Mouse (Mus musculus) cerebellum, adult 11 months (tissue): ENCODE data around the gene Dnah8.

ENCODE experiments used
- DNase-seq: peaks from one replicate; pipeline ENCODE4 v3.0.0; 2022

The Dnah8 gene

DNA sequence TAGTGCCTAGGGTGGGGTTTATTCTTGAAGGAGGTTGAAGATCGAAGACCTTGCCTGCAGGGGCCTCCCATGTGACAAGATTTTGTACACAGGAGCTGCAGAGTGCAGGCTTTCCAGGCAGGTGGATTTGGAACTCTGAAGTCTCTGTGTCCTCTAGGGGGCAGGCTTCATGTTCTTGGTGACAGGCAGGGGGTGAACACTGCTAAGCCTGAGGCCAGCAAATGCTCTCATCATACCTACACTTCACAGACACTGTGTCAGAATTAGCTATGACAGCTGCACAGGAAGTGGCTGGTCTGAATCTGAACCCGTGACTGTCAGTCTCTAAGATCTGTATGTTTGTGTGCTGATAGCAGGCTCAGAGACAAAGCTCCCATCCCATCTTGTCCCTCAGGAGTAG lies 268.6 kb downstream of the Dnah8 start:
- DNase-seq: no peak

DNA sequence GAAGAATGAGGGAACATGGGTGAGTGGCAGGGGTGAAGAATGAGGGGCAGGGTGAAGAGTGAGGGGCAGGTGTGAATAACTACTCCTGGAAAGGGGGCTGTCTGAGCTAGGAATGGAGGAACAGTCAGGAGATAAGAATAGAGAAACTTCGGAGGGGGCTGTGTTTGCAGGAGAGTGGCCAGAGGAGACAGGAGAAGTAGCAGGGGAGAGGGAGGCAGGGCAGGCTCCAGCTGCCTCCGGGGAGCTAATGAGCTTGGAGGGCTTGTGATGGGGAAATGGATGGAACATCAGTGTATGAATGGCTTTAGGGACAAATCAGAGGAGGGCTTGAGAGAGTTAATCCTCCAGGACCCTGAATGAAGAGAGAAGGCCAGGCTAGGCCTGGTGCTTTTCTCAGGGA lies 272.9 kb downstream of the Dnah8 start:
- no peak for DNase-seq

DNA sequence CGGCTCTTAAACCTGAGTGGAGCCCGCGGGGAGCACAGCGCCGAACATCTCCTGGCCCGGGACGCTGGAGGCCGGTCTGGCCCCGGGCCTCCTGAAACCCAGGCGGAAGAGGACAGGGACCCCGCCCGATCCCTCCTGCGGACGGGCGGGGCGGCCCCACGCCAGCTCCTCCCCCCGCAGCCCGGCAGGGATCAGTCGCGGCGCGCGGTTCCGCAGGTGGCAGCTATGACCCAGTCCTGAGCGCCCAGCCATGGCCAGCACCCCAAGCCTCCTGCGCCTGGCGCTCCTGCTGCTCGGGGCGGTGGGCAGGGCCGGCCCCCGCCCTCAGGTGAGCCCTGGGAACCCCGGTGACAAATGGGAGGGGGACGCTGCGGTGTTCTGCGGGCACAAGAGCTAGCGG lies 277.5 kb downstream of the Dnah8 start, which contains the start of gene Glp1r:
Gene Glp1r, plus strand, starts transcription at position 191 of the 400 bp plus-strand sequence.
- no peak for DNase-seq

DNA sequence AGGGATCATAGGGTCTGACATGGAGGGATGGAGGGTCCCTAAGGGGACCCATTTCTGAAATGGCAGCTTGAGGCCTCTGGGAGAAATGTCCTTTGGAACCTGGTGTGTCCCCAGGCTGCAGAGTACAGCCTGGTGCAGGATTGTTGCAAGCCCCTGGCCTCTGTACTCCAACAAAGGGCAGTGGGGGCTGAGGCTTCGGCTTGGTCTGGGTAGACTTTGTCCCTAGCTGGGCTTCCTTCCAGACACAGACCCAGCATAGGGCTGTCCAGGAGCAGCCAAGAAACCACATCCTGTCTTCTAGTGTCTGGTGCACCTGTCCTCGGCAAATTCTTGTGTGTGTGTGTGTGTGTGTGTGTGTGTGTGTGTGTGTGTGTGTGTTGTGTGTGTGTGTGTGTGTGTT lies 279.9 kb downstream of the Dnah8 start:
- no peak for DNase-seq

DNA sequence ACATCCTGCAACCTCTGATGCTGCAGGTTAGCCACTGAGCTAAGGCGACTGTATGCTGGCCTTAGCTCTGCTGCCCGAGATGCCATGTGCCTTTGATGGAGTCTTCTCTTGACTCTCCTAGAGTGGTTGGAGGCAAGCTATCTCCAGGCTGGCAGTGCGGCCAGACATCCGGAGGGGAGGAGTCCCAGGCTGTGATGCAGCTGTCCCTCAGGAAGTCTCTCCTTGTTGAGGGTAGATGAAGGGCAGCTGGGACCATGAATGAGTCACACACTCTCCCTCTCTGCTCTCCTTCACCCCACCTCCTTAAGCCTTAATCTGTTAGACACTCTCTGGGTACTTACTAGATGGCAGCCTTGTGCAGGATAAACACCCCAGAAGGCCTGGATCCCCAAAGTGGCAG lies 283.4 kb downstream of the Dnah8 start:
- DNase-seq: no peak

DNA sequence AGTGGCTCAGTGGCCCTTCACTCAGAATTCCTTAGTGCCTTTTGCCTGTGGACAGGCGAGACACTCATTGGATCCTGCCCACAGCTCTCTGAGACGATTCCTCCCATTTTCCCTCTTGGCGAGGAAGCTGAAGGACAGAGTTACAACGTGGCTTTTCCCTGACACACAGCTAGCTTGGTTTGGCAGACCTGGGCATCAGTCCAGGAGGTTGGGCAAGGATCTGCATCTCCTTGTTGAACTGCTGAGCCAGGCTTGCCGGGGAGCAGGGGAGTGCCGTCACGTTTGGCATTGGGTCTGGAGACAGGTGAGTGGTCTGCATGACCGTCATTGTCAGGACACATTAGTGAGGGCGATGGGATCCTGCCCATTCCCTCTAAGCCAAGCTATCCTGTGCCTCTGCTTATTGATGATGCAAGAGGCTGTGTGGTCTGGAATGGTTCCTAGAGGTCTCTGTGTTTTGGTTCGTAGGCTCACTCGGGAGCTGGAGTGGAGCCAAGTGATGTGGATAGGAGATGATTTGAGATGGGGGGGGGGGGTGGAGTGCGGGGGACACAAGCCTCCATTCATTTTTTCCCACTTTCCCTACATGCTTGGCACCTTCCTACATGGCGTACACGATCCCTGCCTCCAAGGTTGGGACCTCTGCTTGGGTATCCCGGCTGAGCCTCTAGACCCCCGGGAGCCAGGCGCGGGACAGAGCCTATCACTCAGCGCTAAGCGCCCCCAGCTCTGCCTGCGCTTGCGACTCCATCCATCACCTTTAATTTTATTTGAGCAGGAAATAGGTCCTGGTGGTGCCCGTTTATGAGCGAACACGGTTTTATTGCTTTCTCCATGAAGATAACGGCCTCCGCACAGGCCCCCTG lies 286.9 kb downstream of the Dnah8 start:
- DNase-seq: peak; percentile 8

DNA sequence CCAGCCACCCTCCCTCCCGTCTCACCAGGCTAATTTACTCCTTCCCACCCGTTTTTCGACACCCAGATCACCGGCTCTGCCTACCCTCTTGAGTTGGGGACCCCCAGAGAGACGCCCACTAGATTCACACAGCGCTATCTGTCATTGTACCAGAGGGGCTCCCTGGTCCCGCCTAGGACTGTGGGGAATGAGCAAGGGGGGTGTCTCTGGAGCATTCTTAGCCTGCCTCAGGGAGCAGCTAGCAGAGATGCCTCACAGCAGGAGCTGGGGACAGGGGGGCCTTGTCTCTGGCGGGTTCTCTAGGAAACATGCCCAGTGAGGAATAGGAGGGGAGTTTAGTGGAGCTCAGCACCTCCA lies 287.6 kb downstream of the Dnah8 start:
- no peak for DNase-seq

DNA sequence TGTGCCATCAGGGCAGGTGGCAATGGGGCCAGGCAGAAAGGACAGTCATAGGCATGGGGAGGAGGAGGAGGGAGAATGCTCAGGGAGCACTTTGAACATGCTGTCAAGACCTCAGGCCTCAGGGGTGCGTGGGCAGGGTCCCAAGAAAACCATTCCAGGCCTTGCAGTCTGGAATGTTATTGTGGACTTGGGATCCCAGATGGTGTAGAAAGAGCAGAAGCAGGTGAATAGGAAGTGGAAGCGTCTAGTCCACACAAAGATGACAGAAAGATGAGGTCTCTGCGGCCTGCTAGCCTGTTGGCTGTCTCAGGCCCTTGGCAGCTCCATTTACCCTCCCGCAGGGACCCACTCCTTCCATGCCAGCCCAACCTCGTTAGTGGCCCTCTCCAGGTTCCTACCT lies 288.4 kb downstream of the Dnah8 start:
- DNase-seq: no peak

DNA sequence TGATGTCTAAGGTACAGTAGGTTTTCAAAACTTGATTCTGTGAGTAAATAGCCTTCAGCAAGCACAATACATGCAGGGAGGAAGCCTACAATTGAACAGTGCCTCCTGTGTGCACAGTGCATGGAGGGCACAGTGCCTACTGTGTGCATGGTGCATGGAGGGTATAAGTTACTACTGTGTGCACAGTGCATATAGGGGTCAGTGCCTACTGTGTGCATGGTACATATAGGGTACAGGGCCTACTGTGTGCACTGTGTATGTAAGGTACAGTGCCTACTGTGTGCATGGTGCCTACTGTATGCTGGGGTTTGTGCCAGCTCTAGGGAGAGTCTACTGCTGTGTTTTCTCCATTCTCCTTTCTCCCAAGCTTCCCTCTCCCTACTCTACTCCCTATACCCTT lies 290.1 kb downstream of the Dnah8 start:
- no peak for DNase-seq

DNA sequence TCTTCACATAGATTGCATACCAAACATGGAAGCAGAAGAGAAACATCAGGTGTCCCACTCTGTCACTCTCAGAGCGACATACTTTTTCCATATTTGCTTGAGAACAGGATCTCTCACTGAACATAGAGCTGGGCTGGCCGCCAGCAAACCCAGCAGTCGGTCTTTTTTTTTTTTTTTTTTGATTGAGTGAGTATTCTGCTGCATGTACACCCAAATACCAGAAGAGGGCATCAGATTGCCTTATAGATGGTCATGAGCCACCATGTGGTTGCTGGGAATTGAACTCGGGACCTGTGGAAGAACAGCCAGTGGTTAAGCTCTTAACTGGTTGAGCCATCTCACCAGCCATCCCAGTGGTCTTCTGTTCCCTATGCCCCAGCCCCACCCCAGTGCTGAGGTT lies 299.4 kb downstream of the Dnah8 start:
- DNase-seq: no peak
